Mouse (Mus musculus) retina, postnatal 1 day (tissue): ENCODE results near the gene Snx1.
A peak's percentile ranks its signal among the peaks of the same experiment; 100 is the strongest.

Experiments
- DNase-seq: peaks from one replicate; pipeline ENCODE4 v3.0.0-alpha.2; 2012

Gene Snx1

DNA sequence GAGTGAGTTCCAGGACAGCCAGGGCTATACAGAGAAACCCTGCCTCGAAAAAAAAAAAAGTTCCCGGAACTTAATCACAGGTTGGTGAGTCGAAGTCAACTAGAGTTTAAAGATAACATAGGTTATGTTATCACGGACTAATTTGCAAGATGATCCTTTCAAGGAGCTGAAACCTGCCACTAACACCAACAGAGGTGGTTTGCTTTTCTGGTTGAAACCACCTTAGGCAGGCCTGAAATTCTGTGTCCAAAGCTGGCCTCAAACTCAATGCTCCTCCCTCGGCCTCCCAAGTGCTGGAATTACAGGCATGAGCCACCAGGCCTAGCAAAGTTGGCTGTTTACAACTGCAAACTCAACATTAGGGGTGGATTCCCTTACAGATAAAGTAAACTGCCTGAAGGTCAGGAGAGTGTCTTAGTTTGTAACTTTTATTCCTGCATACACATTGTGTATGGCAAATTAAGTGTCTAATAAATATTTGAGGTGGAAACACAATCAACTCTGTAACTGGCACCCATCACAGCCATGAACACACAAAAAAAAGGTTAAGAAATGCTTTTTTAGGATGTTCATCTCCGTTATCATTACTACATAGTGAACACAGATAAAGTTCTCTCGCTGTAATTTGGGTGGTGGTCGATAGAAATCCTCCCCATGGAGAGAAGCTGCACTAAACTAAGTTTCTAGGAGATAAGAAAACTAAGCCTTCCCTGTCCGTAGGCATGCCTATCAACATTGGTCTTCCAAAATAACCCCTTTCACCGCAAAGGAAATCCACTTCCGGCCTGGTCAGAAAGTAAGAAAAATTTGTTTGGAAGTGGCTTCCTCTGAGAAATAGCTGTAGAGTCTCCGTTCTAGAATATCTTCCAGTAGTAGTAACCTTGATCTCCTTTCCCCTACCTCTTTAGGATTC, 588 bp downstream of the Snx1 start:
- no peak for DNase-seq

DNA sequence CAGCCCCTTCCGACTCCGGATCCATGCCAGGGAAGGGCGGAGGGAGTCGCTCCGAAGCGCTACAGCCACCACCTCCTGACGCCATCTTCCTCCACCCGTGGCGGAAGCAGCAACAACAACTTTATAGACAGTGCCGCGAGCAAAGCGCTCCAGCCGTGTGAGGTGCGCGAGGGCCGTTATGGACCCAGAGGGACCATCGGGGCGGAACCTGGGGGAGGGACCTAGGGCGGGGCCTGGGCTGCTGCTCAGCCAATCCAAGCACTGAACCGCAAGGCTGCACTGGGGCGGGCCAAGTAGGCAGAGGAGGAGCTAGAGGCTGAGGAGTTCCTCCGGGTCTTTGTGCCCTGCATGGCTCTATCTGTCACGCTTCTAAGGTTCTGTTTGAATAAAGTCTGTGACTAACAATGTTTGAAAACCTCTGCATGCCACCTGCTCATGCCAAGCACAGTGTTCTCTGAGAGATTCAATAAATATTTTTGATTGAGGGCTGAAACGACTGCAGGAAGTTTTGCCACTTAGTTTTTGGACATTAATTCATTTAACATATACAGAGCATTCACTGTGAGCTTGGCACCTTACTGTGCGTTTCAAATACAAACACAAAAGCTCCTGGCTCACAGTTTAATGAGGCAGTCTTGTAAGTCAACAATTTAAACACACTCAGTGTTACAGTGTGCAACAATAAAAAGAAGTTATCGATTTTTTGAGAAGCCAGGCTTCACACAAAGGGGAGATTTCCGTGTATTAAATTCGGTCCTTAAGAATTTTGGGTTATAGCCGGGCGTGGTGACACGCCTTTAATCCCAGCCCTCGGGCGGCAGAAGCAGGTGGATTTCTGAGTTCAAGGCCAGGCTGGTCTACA, 1.5 kb downstream of the Snx1 start:
- peak; percentile 99 for DNase-seq

DNA sequence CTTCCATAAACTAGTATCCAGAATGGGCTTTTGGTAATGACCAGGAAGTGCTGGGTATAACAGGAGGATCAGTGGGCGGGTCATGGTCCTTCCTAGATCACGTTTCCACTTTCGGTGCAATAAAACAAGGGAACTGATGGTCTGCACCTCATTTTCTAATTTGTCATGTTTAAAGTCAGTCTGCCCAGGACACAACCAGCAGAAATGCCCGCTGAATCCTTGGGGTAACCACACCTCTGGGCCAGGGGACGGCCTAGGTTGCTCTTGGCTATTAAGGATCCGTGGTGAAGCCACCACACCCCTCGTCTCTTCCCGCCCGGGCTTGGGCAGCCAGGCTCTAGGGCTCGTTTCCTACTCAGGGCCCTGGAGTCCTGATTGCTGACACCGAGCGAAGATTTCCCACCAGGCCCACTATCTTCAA, 2.3 kb downstream of the Snx1 start:
- DNase-seq = no peak

DNA sequence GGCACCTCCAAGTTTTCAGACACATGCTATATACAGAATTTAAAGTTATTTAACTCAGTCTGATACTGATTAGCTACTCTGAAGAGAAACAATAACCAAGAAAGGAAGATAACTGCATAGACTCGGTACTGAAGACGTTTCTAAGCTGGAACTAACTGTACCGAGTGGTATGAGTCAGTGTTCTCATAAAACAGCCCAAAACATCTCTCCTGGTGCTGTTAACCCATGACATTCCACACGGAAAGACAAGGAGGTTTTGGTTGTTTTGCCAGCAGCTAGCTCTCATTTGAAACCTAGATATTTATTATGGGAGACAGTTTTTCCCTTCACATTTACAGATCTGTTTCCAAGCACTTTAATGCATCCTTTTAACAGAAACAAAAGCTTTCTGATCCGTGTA, 2.7 kb downstream of the Snx1 start:
- DNase-seq = no peak

DNA sequence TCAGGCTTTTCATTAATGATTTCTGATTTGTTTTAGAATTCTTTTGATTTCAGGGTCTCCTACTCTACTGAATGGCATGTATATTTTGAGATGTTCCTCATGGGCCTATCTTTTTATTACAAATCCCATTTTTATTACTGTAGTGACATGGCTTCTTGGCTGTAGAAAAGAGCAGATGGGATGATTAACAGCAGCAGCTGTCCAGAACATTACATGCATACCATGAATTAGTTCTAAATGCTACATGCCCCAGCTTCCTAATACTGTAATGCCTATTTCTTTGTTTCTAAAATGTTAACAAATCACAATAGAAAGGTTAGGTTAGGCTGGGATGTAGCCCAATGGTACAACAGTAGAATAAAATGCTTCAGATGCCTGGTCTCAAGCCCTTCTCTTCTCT, 5.0 kb downstream of the Snx1 start:
- no peak for DNase-seq

DNA sequence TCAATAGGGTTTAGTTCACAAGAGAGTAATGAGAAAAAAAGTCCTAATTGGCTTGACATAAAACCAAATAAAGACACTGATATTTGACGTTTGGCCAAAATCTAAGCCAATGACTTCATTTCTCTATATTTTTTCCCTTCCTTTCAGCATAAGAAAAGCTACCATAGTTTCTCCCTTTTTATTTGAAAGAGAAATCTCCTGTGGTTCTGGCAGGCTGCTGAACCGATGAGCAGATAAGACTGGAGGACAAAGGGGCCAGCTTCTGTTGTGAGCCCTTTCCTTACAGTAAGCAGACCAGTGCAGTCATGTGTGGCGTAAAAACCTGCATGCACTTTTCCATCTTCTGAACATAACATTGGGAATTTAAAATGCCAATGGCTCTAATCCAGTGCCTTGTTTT, 5.4 kb downstream of the Snx1 start:
- DNase-seq = no peak

DNA sequence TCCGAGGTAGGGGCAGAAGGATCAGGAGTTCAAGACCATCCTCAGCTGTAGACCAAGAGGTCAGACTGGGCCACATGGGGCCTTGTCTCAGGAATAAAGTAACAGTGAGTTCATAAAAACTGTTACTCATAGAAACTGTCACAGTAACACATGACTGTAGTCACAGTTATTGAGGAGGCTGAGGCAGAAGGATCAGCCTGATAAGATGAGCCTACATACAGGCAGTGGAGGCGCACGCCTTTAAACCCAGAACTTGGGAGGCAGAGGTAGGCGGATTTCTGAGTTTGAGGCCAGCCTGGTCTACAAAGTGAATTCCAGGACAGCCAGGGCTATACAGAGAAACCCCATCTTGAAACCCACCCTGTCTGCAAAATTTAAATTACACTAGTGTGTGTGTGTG, 6.3 kb downstream of the Snx1 start:
- no peak for DNase-seq

DNA sequence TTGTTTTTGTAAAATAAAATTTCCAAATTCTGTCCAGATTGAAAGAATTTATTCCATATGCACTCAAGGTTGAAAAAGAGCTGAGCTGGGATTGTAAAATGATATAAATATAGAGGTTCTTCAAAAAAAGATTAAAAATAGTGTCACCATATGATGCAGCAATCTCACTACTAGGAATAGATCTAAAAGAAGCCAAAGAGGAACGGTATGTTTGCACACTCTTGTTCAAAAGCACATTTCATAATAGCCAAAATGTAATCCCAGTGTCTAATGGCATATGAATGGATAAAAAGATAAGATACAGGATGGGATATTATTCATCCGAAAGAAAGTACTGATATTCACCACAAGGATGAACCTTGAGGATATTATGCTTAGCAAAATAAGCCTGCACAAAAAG, 6.9 kb downstream of the Snx1 start:
- DNase-seq = no peak

DNA sequence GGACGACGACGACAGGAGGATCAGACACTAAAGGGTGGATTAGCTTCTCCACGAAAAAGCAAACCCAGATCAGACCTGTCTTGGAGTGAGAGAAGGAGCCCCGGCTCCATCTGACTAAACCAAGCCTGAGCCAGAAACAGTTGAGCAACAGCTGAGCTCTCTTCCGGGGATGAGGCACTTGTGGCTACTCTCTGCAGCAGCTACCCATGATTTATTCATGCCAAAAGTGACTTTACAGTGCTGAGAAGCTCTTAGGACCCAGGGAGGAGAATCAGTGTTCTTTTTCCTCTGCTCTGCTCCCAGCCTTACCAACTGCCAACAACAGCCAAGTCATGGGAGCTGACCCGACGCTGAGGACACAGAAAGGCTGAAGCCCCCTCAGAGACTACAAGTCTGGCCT, 9.5 kb downstream of the Snx1 start:
- peak; percentile 35 for DNase-seq

DNA sequence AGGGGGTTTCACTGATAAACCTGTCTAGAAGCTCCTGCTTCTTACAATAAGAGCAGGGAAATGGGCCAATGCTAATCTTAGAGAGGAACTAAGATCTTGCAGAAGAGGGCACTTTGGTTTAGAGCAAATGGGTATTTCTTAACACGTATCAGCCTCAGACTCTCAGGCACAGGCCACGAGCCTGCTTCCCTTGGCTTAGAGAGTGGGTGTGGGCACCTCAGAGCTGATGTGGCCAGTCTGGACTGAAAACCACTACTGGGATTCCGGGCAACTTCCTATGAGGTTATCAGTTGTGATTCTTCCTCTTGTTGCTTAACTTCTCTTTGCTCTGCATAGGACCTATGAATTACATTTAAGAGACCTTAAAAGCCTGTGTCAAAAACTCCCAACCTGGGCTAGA, 12.0 kb downstream of the Snx1 start:
- no peak for DNase-seq

DNA sequence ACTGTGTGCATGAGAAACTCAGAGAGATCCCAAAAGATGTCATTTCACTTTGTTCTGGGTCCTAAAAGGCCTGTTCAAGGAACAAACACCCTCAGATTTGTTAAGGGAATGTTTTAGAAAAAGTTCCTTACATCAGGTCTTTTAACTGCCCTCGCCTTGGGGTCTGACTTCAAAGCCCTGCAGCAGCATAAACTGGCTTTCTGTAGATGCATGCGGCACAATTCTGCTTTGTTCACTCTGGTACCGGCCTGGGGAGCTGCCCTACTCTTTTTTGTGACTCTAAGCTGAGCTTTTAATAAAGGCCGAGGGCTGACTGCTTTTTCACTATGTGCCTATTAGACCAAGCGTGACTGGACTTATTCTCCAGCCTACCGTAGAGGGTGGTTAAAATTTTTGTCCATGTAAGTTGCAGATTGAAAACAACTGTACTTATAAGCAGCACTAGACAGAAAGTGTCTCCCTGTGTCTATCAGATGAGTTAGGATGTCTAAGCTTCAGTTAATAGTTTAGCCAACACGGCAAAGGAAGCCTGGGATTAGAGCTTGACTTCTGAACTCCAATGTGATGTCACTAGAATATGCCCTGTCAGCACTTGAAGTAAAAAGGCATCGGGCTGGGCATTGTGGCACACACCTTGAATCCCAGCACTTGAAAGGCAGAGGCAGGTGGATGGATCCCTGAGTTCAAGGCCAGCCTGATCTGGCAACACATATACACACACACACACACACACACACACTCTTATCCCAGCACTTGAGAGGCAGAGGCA, 15.6 kb downstream of the Snx1 start:
- DNase-seq = no peak

DNA sequence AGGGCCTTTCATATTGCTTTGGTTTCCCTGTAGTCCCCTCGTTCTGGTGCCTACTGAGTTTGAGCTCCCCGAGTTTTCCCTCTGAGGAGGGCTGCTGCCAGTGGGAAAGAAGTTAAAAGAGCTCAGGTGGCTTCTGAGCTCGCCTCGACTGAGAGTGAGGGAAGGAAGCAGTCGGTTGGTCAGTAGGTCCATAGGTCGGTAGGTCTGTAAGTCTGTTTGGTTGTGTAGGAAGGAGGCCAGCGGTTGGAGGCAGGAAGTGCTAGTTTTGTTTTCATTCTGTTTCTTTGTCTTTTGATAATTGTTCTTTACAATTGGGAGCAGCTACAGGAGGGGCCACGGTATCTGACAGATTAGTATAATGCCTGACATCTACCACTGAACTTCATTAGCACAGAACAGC, 16.3 kb downstream of the Snx1 start:
- DNase-seq = no peak

DNA sequence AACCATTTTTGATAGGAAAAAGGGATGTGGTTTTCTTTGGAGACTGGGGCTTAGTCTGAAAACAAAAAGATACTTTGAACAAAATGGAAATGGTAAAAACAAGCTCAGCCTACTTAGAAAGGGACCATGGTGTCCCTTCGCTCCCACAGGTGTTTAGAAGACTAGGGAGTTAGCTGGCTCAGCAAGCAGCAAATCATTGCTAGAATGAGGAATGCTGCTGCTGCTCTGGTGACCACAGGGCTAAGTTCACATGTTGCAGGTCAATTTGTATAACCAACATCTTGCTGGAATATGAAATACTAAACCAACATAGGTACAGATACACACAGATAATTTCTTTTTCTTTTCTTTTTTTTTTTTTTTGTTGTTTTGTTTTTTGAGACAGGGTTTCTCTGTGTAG, 16.8 kb downstream of the Snx1 start:
- DNase-seq = no peak

DNA sequence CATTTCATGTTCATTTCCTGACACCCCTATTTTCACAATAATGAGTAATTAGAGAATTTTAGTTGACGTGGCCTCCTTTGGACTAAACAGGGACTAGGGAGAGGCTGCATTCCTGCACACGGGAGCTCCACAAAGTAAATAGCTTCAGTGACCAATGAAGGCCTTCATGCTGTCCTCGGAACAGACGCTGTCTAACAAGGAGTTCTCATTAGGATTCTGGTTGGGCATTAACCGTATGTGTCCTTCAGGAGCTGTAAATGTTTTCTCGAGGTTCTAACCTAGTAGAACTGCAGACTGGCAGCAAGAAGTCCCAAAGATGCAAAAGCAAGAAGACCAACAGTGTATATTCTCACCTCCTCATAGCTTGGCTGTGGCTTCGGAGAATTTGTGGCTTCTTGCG, 21.2 kb downstream of the Snx1 start:
- no peak for DNase-seq

DNA sequence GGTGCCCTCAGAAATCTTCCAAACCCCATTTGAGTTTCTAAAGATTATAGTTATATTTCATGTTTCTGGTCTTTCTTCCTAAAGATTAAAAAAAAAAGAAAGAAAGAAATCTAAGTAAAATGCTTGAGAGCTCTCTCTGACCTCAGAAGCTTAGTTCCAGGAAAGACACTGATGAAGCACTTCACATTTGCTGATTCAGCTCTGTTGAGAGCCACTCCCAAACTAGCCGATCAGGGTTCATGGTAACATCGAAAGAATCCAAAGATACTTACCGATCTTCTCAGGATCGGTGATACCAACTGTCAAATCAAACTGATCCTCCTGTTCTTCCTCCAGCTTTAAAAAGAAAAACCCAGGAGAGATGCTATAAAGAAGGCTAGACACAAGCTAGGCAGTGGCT, 21.8 kb downstream of the Snx1 start:
- no peak for DNase-seq

DNA sequence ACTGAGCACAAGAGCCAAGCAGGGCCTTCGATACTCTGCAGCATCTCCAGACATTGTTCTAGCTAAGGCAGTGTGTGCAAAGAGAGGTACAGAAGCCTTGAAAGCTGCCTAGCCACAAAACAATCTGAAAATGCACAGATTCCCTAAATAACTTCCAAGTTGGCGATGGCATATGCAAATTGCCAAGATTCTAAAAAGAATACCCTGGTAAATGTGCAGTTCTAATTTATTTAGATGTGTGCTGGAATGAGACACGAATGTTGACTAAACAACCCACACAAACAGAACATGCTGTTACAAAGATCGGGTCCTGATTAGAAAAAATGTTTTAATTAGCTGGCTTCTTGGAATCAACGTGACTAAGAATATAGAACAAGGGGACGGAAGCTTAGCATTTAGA, 23.7 kb downstream of the Snx1 start:
- DNase-seq = no peak

DNA sequence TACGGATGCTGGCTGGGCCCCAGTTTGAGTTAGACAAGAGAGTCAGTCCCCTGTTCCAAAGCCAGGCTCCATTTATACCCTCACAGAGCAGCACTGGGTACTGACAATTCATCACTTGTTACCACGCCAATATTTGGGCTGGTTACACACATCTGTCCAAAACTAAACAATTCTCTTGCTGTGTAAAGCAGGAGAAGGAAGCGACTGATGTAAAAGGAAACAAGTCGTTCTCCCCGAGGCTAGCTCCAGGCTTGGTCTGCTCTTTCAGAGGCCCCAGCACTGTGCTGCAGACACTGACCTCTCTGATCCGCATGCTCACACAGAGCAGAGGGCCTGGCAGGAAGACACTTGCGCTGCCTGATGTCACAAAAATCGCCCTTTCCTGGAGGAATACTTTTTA, 24.8 kb downstream of the Snx1 start:
- DNase-seq = no peak

DNA sequence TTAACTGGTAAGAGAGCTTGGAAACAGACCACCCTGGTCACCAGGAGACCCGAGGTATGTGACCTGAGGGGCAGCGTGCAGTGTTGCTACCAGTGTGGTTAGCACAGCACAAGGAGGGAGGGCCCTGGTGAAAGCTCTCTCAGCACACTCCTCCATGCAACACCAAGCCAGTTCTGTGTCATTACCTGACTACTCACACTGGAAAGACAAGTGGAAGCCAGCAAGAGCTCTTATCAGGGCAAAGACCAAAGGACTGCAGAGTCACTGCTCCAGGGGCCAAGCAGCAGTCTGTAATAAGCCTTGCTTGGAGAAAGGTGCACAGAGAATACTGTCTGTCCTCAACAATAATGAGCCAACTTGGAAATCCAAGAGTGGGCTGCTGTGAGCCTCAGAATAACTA, 33.7 kb downstream of the Snx1 start:
- no peak for DNase-seq

DNA sequence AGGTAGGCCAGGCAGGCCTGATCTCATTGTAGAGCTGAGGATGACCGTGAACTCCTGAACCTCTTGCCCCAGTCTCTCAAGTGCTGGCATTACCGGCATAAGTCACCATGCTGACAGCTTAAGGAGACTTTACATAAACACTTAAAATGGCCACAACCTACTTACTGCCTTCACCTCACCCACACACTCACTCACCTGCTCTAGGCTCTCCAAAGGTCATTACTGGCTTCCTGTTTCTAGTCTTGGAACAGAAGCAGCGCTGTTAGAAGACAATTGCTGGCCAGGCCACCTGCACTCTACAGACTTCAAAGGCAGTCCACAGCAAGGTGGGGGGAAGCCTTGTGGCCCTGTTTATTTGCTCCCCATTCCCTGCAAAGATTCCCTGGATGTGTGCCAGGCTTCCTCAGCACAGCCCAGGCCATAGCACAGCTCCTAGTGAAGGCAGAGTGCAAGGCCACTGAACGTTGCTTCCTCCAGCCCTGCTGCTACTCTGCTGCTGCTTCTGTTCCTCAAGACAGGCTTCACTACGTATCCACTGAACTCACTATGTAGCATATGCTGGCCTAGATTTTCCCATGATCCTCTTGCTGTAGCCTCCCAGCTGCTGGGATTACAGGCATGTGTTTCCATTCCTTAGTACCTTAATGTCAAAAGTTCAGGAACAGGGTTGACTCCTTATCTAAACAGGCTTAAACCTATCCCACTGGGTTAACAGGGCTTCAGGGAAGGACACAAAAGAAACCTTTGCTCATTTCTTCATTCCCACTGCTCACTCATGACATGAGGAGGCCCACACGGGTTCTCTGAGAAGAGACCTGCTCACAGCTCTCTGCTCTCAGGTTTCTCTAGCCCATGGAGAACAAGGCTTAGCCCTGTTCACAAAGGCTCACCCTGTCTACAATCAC, 34.8 kb downstream of the Snx1 start:
- DNase-seq = no peak

DNA sequence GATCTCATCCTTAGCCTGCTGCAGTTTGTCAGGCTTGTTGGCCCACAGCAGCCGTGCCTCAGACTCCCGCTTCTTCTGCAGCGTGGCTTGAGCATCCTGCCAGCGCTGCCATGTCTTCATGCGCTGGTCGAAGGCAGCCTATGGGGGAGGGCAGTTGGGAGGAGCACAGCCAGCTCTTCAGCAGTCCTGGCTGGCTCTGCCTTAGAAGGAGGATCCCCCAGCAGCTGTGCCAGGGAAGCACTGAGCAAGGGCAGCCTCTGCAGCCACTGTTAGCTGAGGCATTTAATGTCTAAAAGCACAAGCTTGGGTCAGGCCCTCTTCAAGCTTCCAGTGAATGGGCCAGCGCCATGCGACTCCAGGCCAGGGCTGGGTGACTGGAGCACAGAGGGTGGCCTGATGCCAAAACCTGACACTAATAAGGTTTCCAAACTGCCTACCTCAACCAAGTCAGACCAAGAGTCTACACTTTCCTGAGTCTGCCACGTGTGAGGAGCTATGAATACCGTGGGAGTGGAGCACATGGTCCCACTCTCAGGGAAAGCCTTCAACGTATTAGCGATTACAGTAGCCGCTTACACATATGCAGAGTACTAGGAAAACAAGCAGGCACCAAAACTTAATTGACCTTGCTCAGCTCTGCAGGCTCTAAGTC, 35.7 kb downstream of the Snx1 start:
- DNase-seq = no peak

DNA sequence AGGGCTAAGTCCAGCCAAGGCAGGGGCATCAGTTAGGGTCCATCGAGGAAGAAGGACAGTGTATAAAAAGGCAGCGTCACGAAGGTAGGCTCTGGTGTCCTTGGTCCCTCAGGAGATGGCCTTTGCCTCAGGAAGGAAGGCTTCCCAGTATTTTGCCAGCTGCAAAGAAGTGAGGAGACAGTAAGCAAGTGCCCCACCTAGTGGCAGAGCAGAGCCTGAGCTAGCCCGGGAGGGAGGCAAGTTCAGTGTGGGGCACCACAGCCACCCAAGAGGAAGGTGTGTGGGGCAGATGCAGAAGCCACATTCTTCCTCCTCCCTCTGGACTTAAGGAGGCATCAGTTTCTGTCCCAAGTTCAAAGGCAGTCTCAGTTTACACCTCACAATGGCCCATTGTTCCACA, 38.0 kb downstream of the Snx1 start:
- peak; percentile 73 for DNase-seq

DNA sequence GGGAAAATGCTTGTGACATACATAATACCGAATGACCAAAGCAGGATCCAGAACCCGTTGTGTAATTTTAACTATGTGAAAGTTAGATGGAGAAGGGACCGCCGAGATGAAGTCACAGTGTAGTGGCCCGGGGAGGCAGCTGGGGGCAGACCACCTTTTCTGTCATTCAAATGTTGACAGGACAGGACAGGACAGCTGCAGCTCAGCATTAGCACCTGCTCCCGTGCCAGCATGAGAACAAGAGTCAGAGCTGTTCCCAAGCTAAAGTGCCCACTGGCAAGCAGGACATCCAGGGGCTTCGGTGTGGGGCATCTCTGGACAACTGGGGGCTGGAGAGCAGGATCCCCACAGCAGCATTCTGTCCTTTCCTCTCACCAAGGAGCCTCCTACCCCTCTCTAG, 39.3 kb downstream of the Snx1 start:
- no peak for DNase-seq
